Mouse (Mus musculus): ENCODE measurements around the gene Dtx1. TPM values are rescaled to one million over a fixed set of nuclear protein-coding genes. Genes with fewer than 3 reads are reported as not detected.

The Dtx1 gene
- total and polyA plus RNA-seq, 3 experiments = 12.8 to 28.6 (median 13.4) TPM

- peak; percentile 88 for DNase-seq
Measured at GRCm38 (mm10) chr5:120643365-120644085, 68.2 kb downstream of the Dtx1 start.

GRCm38 (mm10) chr5:120640094-120640493 is 71.6 kb downstream of the Dtx1 start:
- DNase-seq = no peak

GRCm38 (mm10) chr5:120635633-120636032 is 76.1 kb downstream of the Dtx1 start:
- no peak for DNase-seq

GRCm38 (mm10) chr5:120634860-120635259 is 76.9 kb downstream of the Dtx1 start:
- DNase-seq = no peak

- DNase-seq = peak; percentile 72
Measured at GRCm38 (mm10) chr5:120634131-120634530, 77.6 kb downstream of the Dtx1 start, which contains the start of gene Cfap73. Gene Cfap73 (minus strand): TSS chr5:120634235.

GRCm38 (mm10) chr5:120631892-120632291 is 79.8 kb downstream of the Dtx1 start:
- DNase-seq = no peak

GRCm38 (mm10) chr5:120631128-120631527 is 80.6 kb downstream of the Dtx1 start:
- no peak for DNase-seq

Other genes with a start within 250 kb of the Dtx1 start
- 10 to 100 TPM; 46.3 to 71.9 TPM for gene Sdsl, start 239.1 kb downstream of the Dtx1 start, total RNA-seq (2021)
- gene Sdsl, start 239.1 kb downstream of the Dtx1 start, polyA plus RNA-seq (2012; rRNA removed) = 114 and 115 TPM in 2 replicates
- gene Sds, start 235.4 kb downstream of the Dtx1 start, total RNA-seq (2021) = under 1 TPM in 1 of 2 experiments, not detected in 1; 0.55 TPM
- 1.2 TPM in 1 of 2 replicates, not detected in the other for gene Sds, start 235.4 kb downstream of the Dtx1 start, polyA plus RNA-seq (2012; rRNA removed)
- 10 to 100 TPM; 85.2 to 91.3 TPM for gene Plbd2, start 208.3 kb downstream of the Dtx1 start, total RNA-seq (2021)
- gene Plbd2, start 208.3 kb downstream of the Dtx1 start, polyA plus RNA-seq (2012; rRNA removed) = 70.2 and 92.9 TPM in 2 replicates
- gene Slc8b1, start 200.8 kb downstream of the Dtx1 start, total RNA-seq (2021) = 10 to 100 TPM; 25.5 to 46.3 TPM
- gene Slc8b1, start 200.8 kb downstream of the Dtx1 start, polyA plus RNA-seq (2012; rRNA removed) = 40.1 and 49.3 TPM in 2 replicates
- 10 to 100 TPM; 38.1 to 51.3 TPM for gene Tpcn1, start 123.3 kb downstream of the Dtx1 start, total RNA-seq (2021)
- gene Tpcn1, start 123.3 kb downstream of the Dtx1 start, polyA plus RNA-seq (2012; rRNA removed) = 48.9 and 59.8 TPM in 2 replicates
- under 1 TPM; 0.29 to 0.55 TPM for gene Iqcd, start 122.9 kb downstream of the Dtx1 start, total RNA-seq (2021)
- gene Iqcd, start 122.9 kb downstream of the Dtx1 start, polyA plus RNA-seq (2012; rRNA removed) = 0.29 and 0.49 TPM in 2 replicates
- gene Rita1, start 99.3 kb downstream of the Dtx1 start, total RNA-seq (2021) = 10 to 100 TPM; 11.6 to 22.7 TPM
- 32.5 and 33.5 TPM in 2 replicates for gene Rita1, start 99.3 kb downstream of the Dtx1 start, polyA plus RNA-seq (2012; rRNA removed)
- 10 to 100 TPM; 46.8 to 49.5 TPM for gene Ddx54, start 99.2 kb downstream of the Dtx1 start, total RNA-seq (2021)
- 42.7 and 49.6 TPM in 2 replicates for gene Ddx54, start 99.2 kb downstream of the Dtx1 start, polyA plus RNA-seq (2012; rRNA removed)
- 1 to 10 TPM in 1 of 2 experiments, not detected in 1; 1.6 TPM for gene Cfap73, start 77.7 kb downstream of the Dtx1 start, total RNA-seq (2021)
- not detected in 2 replicates for gene Cfap73, start 77.7 kb downstream of the Dtx1 start, polyA plus RNA-seq (2012; rRNA removed)
- gene Rasal1, start 63.1 kb downstream of the Dtx1 start, total RNA-seq (2021) = 10 to 100 TPM in 1 of 2 experiments, 1 to 10 TPM in 1; 4.6 to 16.1 TPM
- 19.0 and 19.2 TPM in 2 replicates for gene Rasal1, start 63.1 kb downstream of the Dtx1 start, polyA plus RNA-seq (2012; rRNA removed)
- under 1 TPM; 0.55 to 0.92 TPM for gene Oas2, start 37.9 kb upstream of the Dtx1 start, total RNA-seq (2021)
- gene Oas2, start 37.9 kb upstream of the Dtx1 start, polyA plus RNA-seq (2012; rRNA removed) = 3.5 and 3.7 TPM in 2 replicates
- gene Oas3, start 65.7 kb upstream of the Dtx1 start, total RNA-seq (2021) = under 1 TPM; 0.31 to 0.72 TPM
- gene Oas3, start 65.7 kb upstream of the Dtx1 start, polyA plus RNA-seq (2012; rRNA removed) = 1.5 and 1.6 TPM in 2 replicates
- not detected for gene Oas1e, start 83.6 kb upstream of the Dtx1 start, total RNA-seq (2021)
- gene Oas1e, start 83.6 kb upstream of the Dtx1 start, polyA plus RNA-seq (2012; rRNA removed) = not detected in 2 replicates
- gene Oas1c, start 100.6 kb upstream of the Dtx1 start, total RNA-seq (2021) = under 1 TPM; 0.49 to 0.97 TPM
- 1.0 and 2.8 TPM in 2 replicates for gene Oas1c, start 100.6 kb upstream of the Dtx1 start, polyA plus RNA-seq (2012; rRNA removed)
- gene Oas1f, start 135.4 kb upstream of the Dtx1 start, total RNA-seq (2021) = not detected
- not detected in 2 replicates for gene Oas1f, start 135.4 kb upstream of the Dtx1 start, polyA plus RNA-seq (2012; rRNA removed)
- gene Oas1h, start 149.5 kb upstream of the Dtx1 start, total RNA-seq (2021) = not detected
- not detected in 2 replicates for gene Oas1h, start 149.5 kb upstream of the Dtx1 start, polyA plus RNA-seq (2012; rRNA removed)
- gene Oas1g, start 175.7 kb upstream of the Dtx1 start, total RNA-seq (2021) = 1 to 10 TPM in 1 of 2 experiments, under 1 TPM in 1; 0.66 to 1.1 TPM
- gene Oas1g, start 175.7 kb upstream of the Dtx1 start, polyA plus RNA-seq (2012; rRNA removed) = 2.5 and 2.7 TPM in 2 replicates
- 1 to 10 TPM; 3.2 to 3.6 TPM for gene Oas1a, start 195.6 kb upstream of the Dtx1 start, total RNA-seq (2021)
- gene Oas1a, start 195.6 kb upstream of the Dtx1 start, polyA plus RNA-seq (2012; rRNA removed) = 8.5 and 8.9 TPM in 2 replicates
- gene Oas1d, start 202.6 kb upstream of the Dtx1 start, total RNA-seq (2021) = not detected
- gene Oas1d, start 202.6 kb upstream of the Dtx1 start, polyA plus RNA-seq (2012; rRNA removed) = not detected in 2 replicates

Data from adrenal gland, adult 2 months (tissue).